Mouse (Mus musculus): ENCODE measurements at regions not wholly inside any gene's neighbourhood (a gene's known extent, or its start where the extent isn't known, plus 50 kb on each side); places are given as distances from the start of the nearest gene placed in this dataset.

DNA sequence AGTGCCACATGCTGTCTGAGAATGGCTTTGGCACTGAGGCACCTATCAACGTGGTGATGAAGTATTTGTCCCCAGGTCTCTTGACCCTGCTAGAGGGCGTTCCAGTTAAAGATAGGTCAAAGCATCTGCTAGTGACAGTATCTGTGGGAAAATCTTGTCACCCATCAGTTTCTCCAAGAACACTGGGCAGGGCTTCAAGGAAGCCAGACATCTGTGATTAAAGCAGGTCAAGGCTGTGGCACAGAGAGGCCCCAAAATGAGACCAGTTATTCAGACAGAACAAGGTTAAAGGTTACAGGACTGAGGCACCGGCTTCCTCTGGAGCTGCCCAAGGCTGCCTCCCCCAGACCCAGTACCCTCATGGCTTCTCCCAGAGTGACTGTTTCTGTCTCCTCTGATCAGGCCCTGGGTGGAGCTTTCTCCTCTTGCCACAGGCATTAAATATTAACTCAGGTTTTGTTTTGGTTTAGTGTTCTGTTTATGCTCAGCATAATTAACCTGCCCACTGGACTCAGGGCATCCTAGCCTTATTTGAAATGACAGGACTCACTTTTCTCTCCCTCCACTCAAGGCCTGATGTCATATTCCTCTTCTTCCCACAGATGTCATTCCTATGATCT is 128.6 kb downstream of the Tmem17 start:
- Histone ChIP-seq H3K36me3 (ENCODE audit: control insufficient read depth, insufficient read depth, low read length, poor library complexity, severe bottlenecking) (no peaks in the 10 kb centered on the region), H3K4me3 (ENCODE audit: low read depth, low read length) (no peak overlapping the region), H3K27ac (ENCODE audit: insufficient read depth, low read length) (no peak overlapping the region), H3K4me1 (ENCODE audit: control insufficient read depth, insufficient read depth, low read length) (no peaks in the 10 kb centered on the region), H3K9ac (ENCODE audit: low read depth, poor library complexity, severe bottlenecking) (no peak overlapping the region), H3K9me3 (replicated peaks; ENCODE audit: control insufficient read depth, insufficient read depth, low read length, poor library complexity, severe bottlenecking) (no peaks in the 10 kb centered on the region), H3K27me3 (ENCODE audit: control insufficient read depth, insufficient read depth, low read length, poor library complexity, severe bottlenecking) (no peaks in the 10 kb centered on the region)
- no peak for TF ChIP-seq EP300 (IDR thresholded peaks at IDR 0.05; ENCODE audit: insufficient read depth, low read depth, low read length)
- no peak for TF ChIP-seq CTCF (IDR thresholded peaks at IDR 0.05; ENCODE audit: low read depth, low read length)
- no peak for TF ChIP-seq POLR2A (IDR thresholded peaks at IDR 0.05; ENCODE audit: insufficient read depth, low read length)

DNA sequence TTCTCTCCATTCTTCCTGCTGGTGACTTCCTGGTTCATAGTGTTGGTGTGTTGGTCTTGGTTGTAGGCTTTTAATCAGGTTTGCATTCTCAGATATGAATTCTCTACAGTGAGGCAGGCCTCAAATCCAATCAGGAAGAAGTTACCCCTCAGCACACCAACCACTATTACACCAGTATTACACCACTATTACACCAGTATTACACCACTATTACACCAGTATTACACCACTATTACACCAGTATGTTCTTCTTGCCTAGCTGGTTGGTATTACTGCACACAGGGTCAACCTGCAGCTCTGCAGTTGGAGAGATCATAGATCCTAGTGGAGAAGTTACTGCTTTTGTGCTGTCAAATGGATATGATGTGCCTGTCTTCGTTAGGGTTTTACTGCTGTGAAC is 129.6 kb downstream of the Tmem17 start:
- H3K9ac ChIP-seq (ENCODE audit: low read depth, poor library complexity, severe bottlenecking), result no peak overlapping the region
- H3K9me3 ChIP-seq (replicated peaks; ENCODE audit: control insufficient read depth, insufficient read depth, low read length, poor library complexity, severe bottlenecking), result no peaks in the 10 kb centered on the region
- no peaks in the 10 kb centered on the region for H3K4me1 ChIP-seq (ENCODE audit: control insufficient read depth, insufficient read depth, low read length)
- TF ChIP-seq POLR2A (IDR thresholded peaks at IDR 0.05; ENCODE audit: insufficient read depth, low read length), result no peak
- TF ChIP-seq EP300 (IDR thresholded peaks at IDR 0.05; ENCODE audit: insufficient read depth, low read depth, low read length), result no peak
- no peak for TF ChIP-seq CTCF (IDR thresholded peaks at IDR 0.05; ENCODE audit: low read depth, low read length)
- no peak overlapping the region for H3K27ac ChIP-seq (ENCODE audit: insufficient read depth, low read length)
- H3K4me3 ChIP-seq (ENCODE audit: low read depth, low read length), result no peak overlapping the region
- H3K36me3 ChIP-seq (ENCODE audit: control insufficient read depth, insufficient read depth, low read length, poor library complexity, severe bottlenecking), result no peaks in the 10 kb centered on the region
- H3K27me3 ChIP-seq (ENCODE audit: control insufficient read depth, insufficient read depth, low read length, poor library complexity, severe bottlenecking), result no peaks in the 10 kb centered on the region

DNA sequence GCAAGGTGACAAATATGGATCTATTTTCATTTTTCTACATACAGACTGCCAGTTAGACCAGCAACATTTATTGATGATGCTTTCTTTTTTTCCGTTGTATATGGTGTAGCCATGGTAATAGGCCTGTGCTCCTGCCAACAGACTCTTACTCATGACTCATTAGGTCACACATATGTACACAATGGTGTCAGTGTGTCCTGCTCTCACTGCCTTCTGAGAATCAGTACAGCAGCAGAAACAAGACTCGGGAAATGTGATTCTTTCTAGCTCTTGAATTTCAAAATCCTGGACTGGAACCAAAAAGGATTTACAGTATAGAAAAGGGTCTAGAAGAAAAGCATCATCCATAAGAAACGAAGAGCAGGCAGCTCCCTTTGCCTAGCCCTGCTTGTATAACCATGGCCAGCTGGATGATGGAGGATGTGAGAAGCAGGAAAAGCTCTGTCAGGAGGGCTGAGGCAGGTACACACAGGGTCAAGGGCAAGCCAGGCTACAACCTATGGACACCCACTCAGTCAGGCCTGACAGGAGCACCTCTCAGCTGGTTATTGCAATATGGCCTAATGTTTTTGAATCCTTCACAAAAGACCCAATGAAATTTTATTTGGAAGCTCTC is 132.2 kb downstream of the Tmem17 start:
- H3K4me3 ChIP-seq (ENCODE audit: low read depth, low read length), result no peak overlapping the region
- H3K4me1 ChIP-seq (ENCODE audit: control insufficient read depth, insufficient read depth, low read length), result no peaks in the 10 kb centered on the region
- H3K36me3 ChIP-seq (ENCODE audit: control insufficient read depth, insufficient read depth, low read length, poor library complexity, severe bottlenecking), result no peaks in the 10 kb centered on the region
- H3K27me3 ChIP-seq (ENCODE audit: control insufficient read depth, insufficient read depth, low read length, poor library complexity, severe bottlenecking), result no peaks in the 10 kb centered on the region
- H3K9ac ChIP-seq (ENCODE audit: low read depth, poor library complexity, severe bottlenecking), result no peak overlapping the region
- no peak for TF ChIP-seq EP300 (IDR thresholded peaks at IDR 0.05; ENCODE audit: insufficient read depth, low read depth, low read length)
- no peak overlapping the region for H3K27ac ChIP-seq (ENCODE audit: insufficient read depth, low read length)
- no peaks in the 10 kb centered on the region for H3K9me3 ChIP-seq (replicated peaks; ENCODE audit: control insufficient read depth, insufficient read depth, low read length, poor library complexity, severe bottlenecking)

DNA sequence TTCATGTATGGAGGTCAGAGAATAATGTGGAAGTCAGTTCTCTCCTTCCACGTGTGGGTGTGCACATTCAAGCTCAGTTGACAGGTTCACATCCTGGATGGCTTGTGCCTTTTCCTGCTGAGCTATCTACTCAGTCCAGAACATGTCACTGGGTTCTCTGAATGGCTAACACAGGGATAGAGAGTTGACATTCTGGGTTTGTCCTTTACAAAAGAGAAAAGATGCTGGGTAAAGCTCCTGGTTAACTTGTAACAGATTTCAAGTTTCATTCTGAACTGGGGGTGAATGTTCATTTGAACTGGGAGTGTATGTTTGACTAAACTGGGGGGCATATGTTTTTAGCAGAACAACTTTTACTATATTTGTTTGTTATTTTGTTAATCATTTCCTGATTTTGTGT is 133.0 kb downstream of the Tmem17 start:
- H3K27ac ChIP-seq (ENCODE audit: insufficient read depth, low read length), result no peak overlapping the region
- no peak overlapping the region for H3K4me3 ChIP-seq (ENCODE audit: low read depth, low read length)
- no peaks in the 10 kb centered on the region for H3K27me3 ChIP-seq (ENCODE audit: control insufficient read depth, insufficient read depth, low read length, poor library complexity, severe bottlenecking)
- no peaks in the 10 kb centered on the region for H3K36me3 ChIP-seq (ENCODE audit: control insufficient read depth, insufficient read depth, low read length, poor library complexity, severe bottlenecking)
- no peaks in the 10 kb centered on the region for H3K4me1 ChIP-seq (ENCODE audit: control insufficient read depth, insufficient read depth, low read length)
- H3K9me3 ChIP-seq (replicated peaks; ENCODE audit: control insufficient read depth, insufficient read depth, low read length, poor library complexity, severe bottlenecking), result no peaks in the 10 kb centered on the region
- no peak overlapping the region for H3K9ac ChIP-seq (ENCODE audit: low read depth, poor library complexity, severe bottlenecking)
- TF ChIP-seq EP300 (IDR thresholded peaks at IDR 0.05; ENCODE audit: insufficient read depth, low read depth, low read length), result no peak
- no peak for TF ChIP-seq CTCF (IDR thresholded peaks at IDR 0.05; ENCODE audit: low read depth, low read length)
- TF ChIP-seq POLR2A (IDR thresholded peaks at IDR 0.05; ENCODE audit: insufficient read depth, low read length), result no peak

DNA sequence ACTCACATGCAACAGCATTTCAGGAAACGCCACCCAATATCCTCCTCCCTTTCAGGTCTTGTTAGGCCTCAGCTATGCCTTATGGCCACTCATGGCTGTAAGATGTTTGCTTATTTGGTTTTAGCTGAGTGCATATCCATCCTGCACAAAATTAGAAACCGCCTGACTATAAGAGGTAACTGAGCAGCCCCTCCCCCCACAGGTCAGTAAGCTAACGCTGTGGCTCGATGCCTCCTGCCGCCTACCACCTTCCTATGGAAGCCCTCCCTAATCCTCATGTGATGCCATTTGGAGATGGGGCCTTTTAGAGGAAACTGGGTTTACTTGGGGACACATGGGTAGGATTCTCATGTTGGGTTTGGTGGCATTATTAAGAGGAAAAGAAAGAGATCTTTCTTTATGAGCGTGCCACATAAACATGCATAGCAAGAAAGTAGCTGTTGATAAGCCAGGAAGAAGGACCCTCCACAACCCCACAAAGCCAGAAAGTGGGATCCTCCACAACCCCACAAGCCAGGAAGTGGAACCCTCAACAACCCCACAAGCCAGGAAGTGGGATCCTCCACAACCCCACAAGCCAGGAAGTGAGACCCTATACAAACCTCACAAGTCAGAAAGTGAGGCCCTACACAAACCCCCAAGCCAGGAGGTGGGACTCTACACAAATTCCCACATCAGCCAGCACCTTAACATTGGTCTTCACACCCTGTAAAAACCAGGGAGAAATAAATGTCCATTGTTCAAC is 134.5 kb downstream of the Tmem17 start:
- H3K4me1 ChIP-seq (ENCODE audit: control insufficient read depth, insufficient read depth, low read length), result no peaks in the 10 kb centered on the region
- no peaks in the 10 kb centered on the region for H3K9me3 ChIP-seq (replicated peaks; ENCODE audit: control insufficient read depth, insufficient read depth, low read length, poor library complexity, severe bottlenecking)
- no peak overlapping the region for H3K27ac ChIP-seq (ENCODE audit: insufficient read depth, low read length)
- H3K4me3 ChIP-seq (ENCODE audit: low read depth, low read length), result no peak overlapping the region
- H3K9ac ChIP-seq (ENCODE audit: low read depth, poor library complexity, severe bottlenecking), result no peak overlapping the region
- no peaks in the 10 kb centered on the region for H3K36me3 ChIP-seq (ENCODE audit: control insufficient read depth, insufficient read depth, low read length, poor library complexity, severe bottlenecking)
- H3K27me3 ChIP-seq (ENCODE audit: control insufficient read depth, insufficient read depth, low read length, poor library complexity, severe bottlenecking), result no peaks in the 10 kb centered on the region
- no peak for TF ChIP-seq CTCF (IDR thresholded peaks at IDR 0.05; ENCODE audit: low read depth, low read length)
- no peak for TF ChIP-seq POLR2A (IDR thresholded peaks at IDR 0.05; ENCODE audit: insufficient read depth, low read length)
- no peak for TF ChIP-seq EP300 (IDR thresholded peaks at IDR 0.05; ENCODE audit: insufficient read depth, low read depth, low read length)

DNA sequence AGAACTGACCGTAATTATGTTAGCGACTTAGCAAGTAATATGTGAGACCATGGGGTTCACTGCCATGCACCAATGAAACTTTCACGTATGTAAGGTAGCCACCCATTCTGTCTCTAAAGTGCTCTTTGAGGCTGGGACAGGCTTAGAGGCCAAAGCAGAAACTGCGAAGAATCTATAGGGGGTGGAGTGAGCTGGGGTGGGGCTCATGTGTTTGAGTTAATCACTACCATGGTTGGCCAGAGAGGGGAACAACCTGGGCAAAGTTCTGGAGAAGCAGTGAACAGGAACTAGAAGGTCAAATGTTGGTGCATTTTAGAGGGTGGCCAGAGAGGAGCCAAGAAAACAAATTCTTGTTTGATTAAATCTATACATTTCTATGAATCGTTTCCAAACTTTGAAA is 136.4 kb downstream of the Tmem17 start:
- Histone ChIP-seq H3K4me3 (ENCODE audit: low read depth, low read length) (no peak overlapping the region), H3K9me3 (replicated peaks; ENCODE audit: control insufficient read depth, insufficient read depth, low read length, poor library complexity, severe bottlenecking) (no peaks in the 10 kb centered on the region), H3K9ac (ENCODE audit: low read depth, poor library complexity, severe bottlenecking) (no peak overlapping the region), H3K27me3 (ENCODE audit: control insufficient read depth, insufficient read depth, low read length, poor library complexity, severe bottlenecking) (no peaks in the 10 kb centered on the region), H3K4me1 (ENCODE audit: control insufficient read depth, insufficient read depth, low read length) (no peaks in the 10 kb centered on the region), H3K36me3 (ENCODE audit: control insufficient read depth, insufficient read depth, low read length, poor library complexity, severe bottlenecking) (no peaks in the 10 kb centered on the region), H3K27ac (ENCODE audit: insufficient read depth, low read length) (no peak overlapping the region)
- no peak for TF ChIP-seq CTCF (IDR thresholded peaks at IDR 0.05; ENCODE audit: low read depth, low read length)
- TF ChIP-seq POLR2A (IDR thresholded peaks at IDR 0.05; ENCODE audit: insufficient read depth, low read length), result no peak
- TF ChIP-seq EP300 (IDR thresholded peaks at IDR 0.05; ENCODE audit: insufficient read depth, low read depth, low read length), result no peak
